23 mouse cellular contexts compared by ENCODE assay signal in genomic region chr14:32715076-32715475, GRCm38 (mm10). TPM values are rescaled to one million over a fixed set of nuclear protein-coding genes. Genes with fewer than 3 reads are reported as not detected.
"Had no signal": no experiment of that assay in that cellular context is flagged by ENCODE, and none has a peak within 500 bp of the region (broad histone marks: within the 10 kb centered on the region; RNA-seq: fewer than 3 reads in every experiment).

No protein-coding gene starts in this region.

- H3K4me2 ChIP-seq: kidney, embryonic 15.5 days; liver, embryonic 13.5 days; midbrain, embryonic 11.5 days had no signal

- DNase-seq: kidney, adult 11 months; kidney, adult 8-10 months; kidney, postnatal 10 days; kidney, postnatal 36 days; layer of hippocampus, postnatal 36 days; left cerebral cortex, postnatal 4 days; liver, embryonic 13.5 days; lung, adult 2 months; lung, postnatal 14 days; lung, postnatal 4 days; midbrain, embryonic 14.5 days; right cerebral cortex, adult 18-20 months; right cerebral cortex, postnatal 14 days; right cerebral cortex, postnatal 4 days; thymus, adult 18-20 months; thymus, postnatal 36 days had no signal

- H3K4me1 ChIP-seq: kidney, embryonic 15.5 days; liver, embryonic 13.5 days had no signal

- H3K9ac ChIP-seq: kidney, embryonic 15.5 days; liver, embryonic 13.5 days had no signal

- H3K27me3 ChIP-seq: kidney, embryonic 15.5 days; liver, embryonic 13.5 days had no signal

- H3K36me3 ChIP-seq: kidney, embryonic 15.5 days; liver, embryonic 13.5 days had no signal

- H3K4me3 ChIP-seq: kidney, embryonic 15.5 days; left cerebral cortex, adult 2 months; liver, embryonic 13.5 days had no signal

- H3K9me3 ChIP-seq: kidney, embryonic 15.5 days; liver, embryonic 13.5 days had no signal

- H3K27ac ChIP-seq: kidney, embryonic 15.5 days; left cerebral cortex, adult 2 months; liver, embryonic 13.5 days; stomach, postnatal 0 days had no signal

RNA-seq across cellular contexts. Expression of gene 3425401B19Rik, which starts 30.0 kb away (rescaled TPM):
- total RNA-seq: left cerebral cortex, postnatal 4 days; megakaryocyte progenitor cell, adult 5-6 weeks; megakaryocyte-erythroid progenitor cell, adult 5-6 weeks had no signal
- polyA plus RNA-seq: liver, adult 2 months; midbrain, embryonic 11.5 days; midbrain, embryonic 14.5 days had no signal
